Mouse (Mus musculus) kidney, adult 2 months (tissue): ENCODE results near the gene Reps2. TPM values are rescaled to one million over a fixed set of nuclear protein-coding genes. Genes with fewer than 3 reads are reported as not detected.

Experiments
- DNase-seq: peaks from one replicate; pipeline ENCODE4 v3.0.0; 2021
- H3K27ac ChIP-seq: fragments of 200-500 bp; 2 replicates; pipeline ENCODE4 v1.5.1; 2012; ENCODE audit warnings: low read depth, low read length, control low read depth, inconsistent platforms; ENCODE audit not compliant: insufficient read depth
- H3K27me3 ChIP-seq: fragments of 200-500 bp; replicated peaks from 2 replicates; pipeline ENCODE4 v1.6.1; 2012; ENCODE audit warnings: mild to moderate bottlenecking, moderate library complexity, low read length, inconsistent platforms; ENCODE audit not compliant: control insufficient read depth, insufficient read depth
- H3K36me3 ChIP-seq: fragments of 200-500 bp; 2 replicates; pipeline ENCODE4 v1.6.1; 2012; ENCODE audit warnings: mild to moderate bottlenecking, moderate library complexity, low read length, inconsistent platforms; ENCODE audit not compliant: control insufficient read depth, insufficient read depth
- H3K4me1 ChIP-seq: fragments of 200-500 bp; 2 replicates; pipeline ENCODE4 v1.6.1; 2011; ENCODE audit warnings: low read length; ENCODE audit not compliant: control insufficient read depth, insufficient read depth
- H3K4me3 ChIP-seq: fragments of 200-500 bp; 2 replicates; pipeline ENCODE4 v1.5.1; 2011; ENCODE audit warnings: mild to moderate bottlenecking, low read depth, low read length, control low read depth; ENCODE audit not compliant: insufficient read depth
- CTCF ChIP-seq: fragments of 200-500 bp; conservative IDR thresholded peaks from 2 replicates; pipeline ENCODE4 v1.5.1; 2011; ENCODE audit warnings: low read depth, mild to moderate bottlenecking, control low read depth, low read length, moderate library complexity, mixed read lengths; ENCODE audit not compliant: insufficient read depth, insufficient read length
- POLR2A ChIP-seq: fragments of 200-500 bp; IDR thresholded peaks from one replicate; pipeline ENCODE4 v1.6.1; 2011; ENCODE audit warnings: low read depth, low read length, control low read depth
- WGBS: fragments of 180-500 bp; shearing (Covaris S2); methylation state at CpG from one replicate; pipeline ENCODE4 v1.1.7; 2018; 5-methylcytosine and 5-hydroxymethylcytosine counted together
- polyA plus RNA-seq: library from polyadenylated mRNA; depleted of rRNA; stranded (reverse); fragments of >200 nt; gene quantifications from 2 replicates; pipeline ENCODE4 v1.2.3, GENCODE M21; 2012

The Reps2 gene
- polyA plus RNA-seq, 1 experiment, result 8.7 TPM

DNA sequence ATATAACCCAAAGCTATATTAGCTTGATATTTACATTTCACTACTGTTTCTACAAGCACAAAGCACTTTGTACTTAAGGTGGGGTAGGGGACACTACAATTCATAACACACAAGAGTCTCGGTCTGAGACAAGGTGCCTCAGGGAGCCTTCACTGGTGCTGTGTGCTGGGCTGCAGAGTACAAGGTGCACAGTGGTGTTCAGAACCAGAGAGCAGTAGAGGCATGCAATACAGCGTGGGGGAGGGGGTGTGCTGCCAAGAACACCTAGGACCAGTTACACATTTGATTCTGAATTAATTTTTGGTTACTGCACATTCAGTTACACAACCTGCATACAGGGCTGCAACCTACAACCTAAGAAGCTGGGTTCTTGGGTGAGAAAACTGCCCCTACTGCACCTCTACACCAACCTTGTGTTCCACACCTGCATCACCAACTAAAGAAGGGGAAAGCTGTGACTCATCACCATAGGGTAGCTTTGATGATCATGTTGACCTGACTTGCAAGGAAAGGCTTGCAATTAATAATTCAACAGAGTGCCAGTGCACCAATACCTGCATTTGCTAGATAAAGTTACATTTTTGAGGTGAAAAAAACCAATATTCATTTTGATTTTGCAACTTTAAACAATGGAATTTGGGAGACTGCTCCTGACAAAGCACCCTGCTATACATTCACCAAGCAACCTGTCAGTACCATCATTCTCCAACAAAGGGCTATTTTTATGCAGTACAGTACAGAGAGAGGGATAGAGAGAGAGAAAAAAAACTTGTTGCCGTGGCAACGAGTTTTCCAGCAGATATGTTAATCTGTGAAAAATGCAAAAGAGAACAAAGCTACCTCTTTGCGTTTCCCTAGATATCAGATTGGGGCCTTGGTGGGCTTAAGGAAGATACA, 22.0 kb downstream of the Reps2 start:
- TF ChIP-seq CTCF (no peak), POLR2A (no peak)
- DNase-seq, result no peak
- no peaks in the 10 kb centered on the region for H3K4me1 ChIP-seq
- H3K4me3 ChIP-seq, result no peak overlapping the region
- no peaks in the 10 kb centered on the region for H3K27me3 ChIP-seq
- 87% methylated on average over 5 of the region's 5 CpGs for WGBS
- H3K36me3 ChIP-seq, result no peaks in the 10 kb centered on the region
- no peak overlapping the region for H3K27ac ChIP-seq

DNA sequence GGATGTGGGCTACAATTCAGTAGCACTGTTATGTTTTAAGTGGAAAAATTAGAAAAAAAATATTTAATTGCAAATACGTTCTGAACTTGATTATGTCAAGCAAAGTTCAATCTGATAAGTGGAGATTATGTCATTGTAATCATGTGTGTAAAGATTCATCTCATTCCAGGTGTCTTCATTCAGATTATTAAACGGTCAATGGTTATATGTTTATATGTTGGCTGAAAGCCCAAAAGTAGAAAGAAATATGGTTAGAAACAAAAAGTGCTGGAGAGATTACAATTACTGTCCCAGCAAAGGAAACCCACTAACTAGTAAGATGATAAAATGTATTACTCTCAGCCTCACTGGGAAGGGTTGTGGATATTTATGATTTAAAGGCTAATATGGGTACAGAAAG, 23.7 kb downstream of the Reps2 start:
- TF ChIP-seq POLR2A (no peak), CTCF (no peak)
- Histone ChIP-seq H3K27me3 (no peaks in the 10 kb centered on the region), H3K4me3 (no peak overlapping the region), H3K4me1 (no peaks in the 10 kb centered on the region), H3K27ac (no peak overlapping the region), H3K36me3 (no peaks in the 10 kb centered on the region)
- DNase-seq, result no peak
- 72% methylated on average over 2 of the region's 2 CpGs for WGBS

DNA sequence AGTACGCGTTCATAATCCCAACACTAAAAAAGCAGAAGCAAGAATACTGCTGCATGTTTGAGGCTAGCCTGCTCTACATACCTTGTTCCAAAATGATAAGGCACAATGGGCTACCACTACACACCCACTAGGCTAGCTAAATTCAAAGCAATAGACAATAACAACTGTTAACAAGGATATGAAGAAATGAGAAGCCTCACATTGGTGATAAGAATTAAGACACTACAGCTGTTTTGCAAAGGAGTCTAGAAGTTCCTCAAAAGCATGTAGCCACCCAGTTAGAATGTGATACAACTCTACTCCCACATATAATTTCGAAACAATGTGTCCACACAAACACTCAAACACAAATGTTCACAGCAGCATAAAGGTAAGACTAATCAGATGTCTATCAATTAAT, 24.9 kb downstream of the Reps2 start:
- no peak for DNase-seq
- no peak overlapping the region for H3K4me3 ChIP-seq
- WGBS, result 89% methylated on average over 3 of the region's 3 CpGs

DNA sequence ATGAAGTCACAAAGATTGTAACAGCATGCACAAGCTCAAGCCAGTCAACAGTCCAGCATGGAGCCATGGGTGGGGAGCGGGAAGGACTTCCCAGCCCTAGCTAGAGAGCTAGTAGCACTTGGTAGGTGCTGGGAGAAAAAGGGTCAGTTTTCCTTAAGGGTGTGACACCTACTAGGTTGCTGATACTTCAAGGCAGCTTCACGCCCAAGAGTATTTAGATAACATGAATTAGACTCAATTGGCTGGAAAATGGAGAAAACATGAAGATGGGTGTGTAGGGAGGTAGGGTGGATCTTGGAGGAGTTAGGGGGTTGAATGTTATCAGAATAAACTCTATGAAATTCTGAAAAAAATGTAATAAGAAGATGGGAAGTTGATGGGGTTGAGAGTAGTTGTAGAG, 37.3 kb downstream of the Reps2 start:
- DNase-seq, result no peak
- Histone ChIP-seq H3K27me3 (no peaks in the 10 kb centered on the region), H3K4me3 (no peak overlapping the region), H3K4me1 (no peaks in the 10 kb centered on the region), H3K27ac (no peak overlapping the region), H3K36me3 (no peaks in the 10 kb centered on the region)
- whole genome bisulfite sequencing, result 98% methylated on average over 2 of the region's 2 CpGs
- TF ChIP-seq CTCF (no peak), POLR2A (no peak)

More for the DNA sequence above, 24.9 kb downstream of the Reps2 start:
- Histone ChIP-seq H3K36me3 (no peaks in the 10 kb centered on the region), H3K4me1 (no peaks in the 10 kb centered on the region), H3K27me3 (no peaks in the 10 kb centered on the region), H3K27ac (no peak overlapping the region)
- no peak for TF ChIP-seq POLR2A
- no peak for TF ChIP-seq CTCF

DNA sequence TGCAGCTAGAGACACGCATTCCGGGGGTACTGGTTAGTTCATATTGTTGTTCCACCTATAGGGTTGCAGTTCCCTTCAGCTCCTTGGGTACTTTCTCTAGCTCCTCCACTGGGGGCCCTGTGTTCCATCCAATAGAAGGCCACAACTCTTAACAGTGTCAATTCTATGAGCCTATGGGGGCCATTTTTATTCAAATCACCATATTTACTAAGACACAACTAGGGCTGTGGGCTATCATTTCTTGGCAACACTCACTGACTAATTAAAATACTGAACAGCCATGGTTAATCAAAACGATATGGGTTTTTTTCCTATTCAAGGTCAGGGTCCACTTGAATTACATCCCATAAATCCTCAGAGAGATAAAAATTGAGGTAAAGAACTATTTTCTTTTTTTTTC, 43.8 kb downstream of the Reps2 start:
- no peak for TF ChIP-seq POLR2A
- H3K4me1 ChIP-seq, result no peaks in the 10 kb centered on the region
- no peak overlapping the region for H3K4me3 ChIP-seq
- no peaks in the 10 kb centered on the region for H3K36me3 ChIP-seq
- no peak overlapping the region for H3K27ac ChIP-seq
- 81% methylated on average over 3 of the region's 3 CpGs for WGBS
- no peaks in the 10 kb centered on the region for H3K27me3 ChIP-seq
- no peak for DNase-seq

DNA sequence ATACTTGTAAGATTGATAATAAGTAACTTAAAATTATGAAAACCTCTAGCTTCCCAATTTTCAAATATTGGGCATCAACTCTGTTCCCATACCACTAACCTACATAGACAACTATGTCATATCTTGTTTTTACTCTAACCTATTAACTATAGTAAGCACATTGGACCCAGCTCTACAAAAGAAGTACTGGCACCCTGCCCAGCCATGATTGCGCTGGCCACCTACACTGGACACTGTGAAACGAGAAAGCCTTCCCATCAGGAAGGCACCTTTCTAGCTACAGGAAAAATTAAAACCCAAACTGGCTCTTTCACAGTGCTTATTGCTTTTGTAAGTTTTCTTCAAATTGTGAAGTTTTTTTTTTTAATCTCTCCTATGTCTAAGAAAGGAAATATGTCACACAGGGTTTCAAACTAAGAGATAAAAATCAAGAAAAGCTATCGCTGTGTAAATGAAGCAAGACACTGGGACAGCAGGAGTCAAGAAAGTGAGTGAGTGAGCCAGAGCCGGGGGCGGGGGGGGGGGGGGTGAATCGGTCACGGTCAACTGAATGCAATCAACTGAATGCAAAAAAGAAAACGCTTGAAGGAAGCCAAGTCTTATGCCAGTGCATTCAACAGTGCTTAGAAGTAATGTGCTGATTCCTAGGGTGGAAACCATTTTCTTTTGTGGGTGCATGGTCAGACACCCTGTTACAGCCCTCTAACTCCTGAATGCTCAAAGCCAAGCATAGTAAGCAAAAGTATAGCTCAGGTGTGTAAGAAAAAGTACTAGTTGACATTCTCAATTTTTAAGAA, 52.2 kb downstream of the Reps2 start:
- peak; percentile 68 for DNase-seq
- no peaks in the 10 kb centered on the region for H3K27me3 ChIP-seq
- peaks cover 4% of the 10 kb centered on the region; the same call in 1 of the 2 replicates for H3K4me1 ChIP-seq
- TF ChIP-seq POLR2A (no peak), CTCF (no peak)
- H3K27ac ChIP-seq, result no peak overlapping the region; the same call in 1 of the 2 replicates
- no peak overlapping the region for H3K4me3 ChIP-seq
- WGBS, result 16% methylated on average over 7 of the region's 8 CpGs
- H3K36me3 ChIP-seq, result no peaks in the 10 kb centered on the region

DNA sequence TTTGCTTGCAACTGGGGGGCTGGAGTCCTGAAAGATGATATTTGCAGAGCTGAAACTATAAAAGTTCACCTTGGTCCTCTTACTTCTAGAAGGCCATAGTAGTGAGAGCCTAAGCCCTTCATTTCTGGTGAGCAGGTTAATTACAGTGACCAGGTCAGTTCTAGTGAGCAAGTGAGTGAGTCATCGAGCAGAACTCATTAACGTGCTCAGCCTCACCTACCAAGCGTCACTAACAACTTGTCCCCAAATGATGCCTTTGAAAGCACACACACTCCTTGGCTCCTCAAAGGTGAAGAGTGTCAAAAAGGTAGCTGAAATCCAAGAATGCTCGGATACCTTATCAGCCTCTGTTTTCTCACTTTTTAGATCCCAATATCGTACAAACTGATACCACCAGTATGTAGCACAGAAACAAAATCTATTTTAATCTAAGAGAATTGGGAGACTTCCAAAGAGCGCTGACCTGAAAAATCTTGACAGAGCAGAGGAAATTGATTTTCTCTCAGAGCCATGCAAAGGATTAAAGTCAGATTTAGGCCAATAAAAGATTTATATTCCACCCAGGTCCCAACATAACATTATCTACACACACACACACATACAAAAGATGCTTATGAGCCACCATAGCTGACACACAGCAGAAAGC, 53.2 kb downstream of the Reps2 start:
- no peak overlapping the region for H3K27ac ChIP-seq
- no peaks in the 10 kb centered on the region for H3K27me3 ChIP-seq
- H3K4me1 ChIP-seq, result peaks cover 4% of the 10 kb centered on the region; the same call in 1 of the 2 replicates
- H3K36me3 ChIP-seq, result no peaks in the 10 kb centered on the region
- H3K4me3 ChIP-seq, result no peak overlapping the region
- no peak for TF ChIP-seq CTCF
- no peak for TF ChIP-seq POLR2A
- peak; percentile 23 for DNase-seq
- WGBS, result 35% methylated on average over 6 of the region's 6 CpGs
